Mouse (Mus musculus) myocyte (in vitro differentiated cells): ENCODE data around the gene Timm23. TPM values are rescaled to one million over a fixed set of nuclear protein-coding genes. Genes with fewer than 3 reads are reported as not detected.
"Not testable (repeated sequence)": the region's sequence is repeated elsewhere in the genome, so short reads cannot be mapped to it uniquely, and the experiment has no call there.

Experiments used
- H3K27me3 ChIP-seq: one replicate; pipeline ENCODE4 v1.6.1; 2011; ENCODE audit not compliant: control insufficient read depth, insufficient read depth, insufficient read length
- H3K36me3 ChIP-seq: one replicate; pipeline ENCODE4 v1.6.1; 2011; ENCODE audit not compliant: control insufficient read depth, insufficient read depth
- H3K4me2 ChIP-seq: one replicate; pipeline ENCODE4 v1.6.1; 2011; ENCODE audit warnings: low read depth, control low read depth
- H3K4me3 ChIP-seq: one replicate; pipeline ENCODE4 v1.5.1; 2011; ENCODE audit warnings: mild to moderate bottlenecking, control low read depth, moderate library complexity
- H3K79me2 ChIP-seq: one replicate; pipeline ENCODE4 v1.6.1; 2011; ENCODE audit not compliant: control insufficient read depth, insufficient read depth
- H3ac ChIP-seq: one replicate; pipeline ENCODE4 v1.6.1; 2011; ENCODE audit not compliant: control insufficient read depth, insufficient read length
- CEBPB ChIP-seq: IDR thresholded peaks from 2 replicates; pipeline ENCODE4 v1.6.1; 2011; ENCODE audit warnings: mild to moderate bottlenecking, moderate library complexity; ENCODE audit not compliant: poor library complexity, insufficient read depth, severe bottlenecking
- E2F4 ChIP-seq: IDR thresholded peaks from one replicate; pipeline ENCODE4 v1.6.1; 2011; ENCODE audit warnings: mild to moderate bottlenecking, control low read depth, moderate library complexity; ENCODE audit not compliant: insufficient read depth
- MAX ChIP-seq: IDR thresholded peaks from one replicate; pipeline ENCODE4 v1.6.1; 2011; ENCODE audit warnings: low read depth, mild to moderate bottlenecking, control low read depth
- MYOD1 ChIP-seq, 3 experiments: IDR thresholded peaks; one replicate each; pipeline ENCODE4 v1.6.1; 2011; ENCODE audit warnings: control low read depth in 2 of 3, low read depth in 2 of 3, mild to moderate bottlenecking in 2 of 3, moderate library complexity in 1 of 3; ENCODE audit not compliant: insufficient read length in 2 of 3, control insufficient read depth in 1 of 3
- MYOG ChIP-seq, 3 experiments: IDR thresholded peaks; one replicate each; pipeline ENCODE4 v1.6.1; 2011; ENCODE audit warnings: control low read depth in 2 of 3, low read depth in 2 of 3, mild to moderate bottlenecking in 2 of 3; ENCODE audit not compliant: insufficient read length in 2 of 3, control insufficient read depth in 1 of 3, insufficient read depth in 1 of 3
- POLR2A ChIP-seq: IDR thresholded peaks from one replicate; pipeline ENCODE4 v1.6.1; 2011; ENCODE audit warnings: low read depth, mild to moderate bottlenecking, control low read depth, moderate library complexity; ENCODE audit not compliant: insufficient read length
- POLR2AphosphoS2 ChIP-seq: IDR thresholded peaks from one replicate; pipeline ENCODE4 v1.6.1; 2011; ENCODE audit warnings: low read depth, control low read depth; ENCODE audit not compliant: insufficient read length
- REST ChIP-seq: IDR thresholded peaks from one replicate; pipeline ENCODE4 v1.6.1; 2011; ENCODE audit warnings: mild to moderate bottlenecking, control low read depth, moderate library complexity; ENCODE audit not compliant: insufficient read depth, insufficient read length
- SRF ChIP-seq: IDR thresholded peaks from one replicate; pipeline ENCODE4 v1.6.1; 2011; ENCODE audit warnings: low read depth; ENCODE audit not compliant: control insufficient read depth, insufficient read length
- TCF12 ChIP-seq: IDR thresholded peaks from one replicate; pipeline ENCODE4 v1.6.1; 2011; ENCODE audit warnings: mild to moderate bottlenecking, control low read depth; ENCODE audit not compliant: poor library complexity, insufficient read depth, severe bottlenecking
- TCF3 ChIP-seq: IDR thresholded peaks from one replicate; pipeline ENCODE4 v1.6.1; 2011; ENCODE audit warnings: low read depth, control low read depth; ENCODE audit not compliant: insufficient read length
- USF1 ChIP-seq: IDR thresholded peaks from one replicate; pipeline ENCODE4 v1.6.1; 2011; ENCODE audit warnings: low read depth, mild to moderate bottlenecking, control low read depth, moderate library complexity
- polyA plus RNA-seq: library from polyadenylated mRNA; unstranded; fragments of >200 nt; fragmentation: generic; extraction: Trizol; gene quantifications from one replicate; pipeline ENCODE4 v1.2.1, GENCODE M21; 2012; ENCODE audit warnings: missing spikeins

The Timm23 gene
- polyA plus RNA-seq, 1 experiment: 242 TPM

- Histone ChIP-seq H3K27me3 (no peaks in the 10 kb centered on the region), H3ac (peak overlapping the region; percentile 99), H3K79me2 (peaks cover 88% of the 10 kb centered on the region), H3K4me2 (peak overlapping the region; percentile 91), H3K4me3 (peak overlapping the region; percentile 89), H3K36me3 (peaks cover 32% of the 10 kb centered on the region)
- TF ChIP-seq POLR2AphosphoS2: no peak
- TF ChIP-seq CEBPB: no peak
- TF ChIP-seq POLR2A: peak; percentile 6
- no peak for TF ChIP-seq REST
Measured at GRCm38 (mm10) chr14:32201354-32201753, 344 bp downstream of the Timm23 start.

GRCm38 (mm10) chr14:32193557-32193956, 8.1 kb downstream of the Timm23 start:
- not testable (repeated sequence) for H3ac ChIP-seq, H3K4me3 ChIP-seq, H3K27me3 ChIP-seq, H3K4me2 ChIP-seq
- H3K36me3 ChIP-seq: peaks cover 79% of the 10 kb centered on the region
- peaks cover 47% of the 10 kb centered on the region for H3K79me2 ChIP-seq

- H3K27me3 ChIP-seq: no peaks in the 10 kb centered on the region
- H3K79me2 ChIP-seq: peaks cover 39% of the 10 kb centered on the region
- TF ChIP-seq REST (no peak), SRF (no peak), E2F4 (no peak), TCF12 (no peak), MYOG (IDR thresholded peaks at IDR 0.05; ENCODE audit: control insufficient read depth in 1 of 3, insufficient read depth in 1 of 3, insufficient read length in 2 of 3, low read depth in 2 of 3) (no peak), MAX (no peak), MYOD1 (IDR thresholded peaks at IDR 0.05; ENCODE audit: control insufficient read depth in 1 of 3, insufficient read length in 2 of 3, low read depth in 2 of 3) (no peak), CEBPB (no peak), USF1 (no peak), POLR2A (no peak)
- peaks cover 80% of the 10 kb centered on the region for H3K36me3 ChIP-seq
- no peak overlapping the region for H3ac ChIP-seq
- H3K4me2 ChIP-seq: no peak overlapping the region
- H3K4me3 ChIP-seq: no peak overlapping the region
Measured at GRCm38 (mm10) chr14:32192437-32192836, 9.3 kb downstream of the Timm23 start.

GRCm38 (mm10) chr14:32191926-32192325, 9.8 kb downstream of the Timm23 start:
- Histone ChIP-seq H3K79me2 (peaks cover 34% of the 10 kb centered on the region), H3K4me3 (no peak overlapping the region), H3K36me3 (peaks cover 78% of the 10 kb centered on the region), H3K27me3 (no peaks in the 10 kb centered on the region), H3ac (no peak overlapping the region), H3K4me2 (no peak overlapping the region)
- no peak for TF ChIP-seq REST
- no peak for TF ChIP-seq TCF3
- no peak for TF ChIP-seq SRF
- no peak for TF ChIP-seq MYOG (IDR thresholded peaks at IDR 0.05; ENCODE audit: control insufficient read depth in 1 of 3, insufficient read depth in 1 of 3, insufficient read length in 2 of 3, low read depth in 2 of 3)
- TF ChIP-seq MYOD1 (IDR thresholded peaks at IDR 0.05; ENCODE audit: control insufficient read depth in 1 of 3, insufficient read length in 2 of 3, low read depth in 2 of 3): no peak
- TF ChIP-seq MAX: no peak
- TF ChIP-seq POLR2AphosphoS2: no peak

GRCm38 (mm10) chr14:32190627-32191391, 10.9 kb downstream of the Timm23 start:
- Histone ChIP-seq H3K79me2 (peaks cover 28% of the 10 kb centered on the region), H3ac (no peak overlapping the region), H3K27me3 (no peaks in the 10 kb centered on the region), H3K4me3 (no peak overlapping the region), H3K36me3 (peaks cover 80% of the 10 kb centered on the region), H3K4me2 (no peak overlapping the region)
- no peak for TF ChIP-seq E2F4
- no peak for TF ChIP-seq REST
- TF ChIP-seq SRF: no peak

- no peak overlapping the region for H3ac ChIP-seq
- no peak overlapping the region for H3K4me2 ChIP-seq
- H3K36me3 ChIP-seq: peaks cover 83% of the 10 kb centered on the region
- H3K79me2 ChIP-seq: no peaks in the 10 kb centered on the region
- TF ChIP-seq MYOD1 (IDR thresholded peaks at IDR 0.05; ENCODE audit: control insufficient read depth in 1 of 3, insufficient read length in 2 of 3, low read depth in 2 of 3): no peak
- no peak for TF ChIP-seq USF1
- TF ChIP-seq SRF: no peak
- TF ChIP-seq E2F4: no peak
- TF ChIP-seq POLR2A: no peak
- no peak for TF ChIP-seq POLR2AphosphoS2
- no peak for TF ChIP-seq CEBPB
- TF ChIP-seq MYOG (IDR thresholded peaks at IDR 0.05; ENCODE audit: control insufficient read depth in 1 of 3, insufficient read depth in 1 of 3, insufficient read length in 2 of 3, low read depth in 2 of 3): no peak
- no peak for TF ChIP-seq MAX
- TF ChIP-seq REST: no peak
- TF ChIP-seq TCF3: no peak
- TF ChIP-seq TCF12: no peak
- H3K4me3 ChIP-seq: no peak overlapping the region
- no peaks in the 10 kb centered on the region for H3K27me3 ChIP-seq
Measured at GRCm38 (mm10) chr14:32183846-32184245, 17.9 kb downstream of the Timm23 start.
